In the genomic region with DNA sequence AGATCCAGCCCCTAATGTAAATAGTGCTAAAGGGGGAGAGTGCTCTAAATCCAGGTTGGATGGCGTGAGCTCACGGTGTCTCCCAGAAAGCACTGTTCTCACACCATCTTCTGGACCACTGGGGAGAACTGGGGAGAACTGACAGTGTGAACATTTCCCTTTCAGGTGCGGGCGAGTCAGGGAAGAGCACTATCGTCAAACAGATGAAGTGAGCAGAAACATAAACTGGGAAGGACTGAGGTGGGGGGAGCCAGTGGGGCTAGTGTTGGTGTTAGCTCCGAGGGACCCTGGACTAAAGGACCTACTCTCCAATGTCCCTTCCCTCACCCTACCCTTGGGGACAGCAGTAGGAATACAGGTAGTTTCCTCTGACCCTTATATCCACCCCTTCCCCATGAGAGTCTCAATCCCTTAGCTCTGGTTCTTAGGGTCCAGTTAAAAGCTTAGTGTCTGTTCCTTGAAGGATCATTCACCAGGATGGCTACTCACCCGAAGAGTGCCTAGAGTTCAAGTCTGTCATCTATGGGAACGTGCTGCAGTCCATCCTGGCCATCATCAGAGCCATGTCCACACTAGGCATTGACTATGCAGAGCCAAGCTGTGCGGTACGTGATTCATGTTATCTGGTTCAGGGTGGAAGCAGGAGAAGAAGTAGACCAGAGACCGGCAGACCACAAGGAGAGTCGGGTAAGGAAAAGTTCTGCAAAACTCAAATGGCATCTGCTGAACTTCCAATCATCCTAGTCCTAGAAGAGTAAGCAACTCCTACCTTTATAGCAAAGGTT, we compare ENCODE assay signal across 1 mouse cellular context.
A peak's percentile ranks its signal among the peaks of the same experiment; 100 is the strongest.
TF ChIP-seq lines count a peak whose summit lies in the region.

No protein-coding gene starts in this region.

TF ChIP-seq in MEL, 35 proteins besides CTCF, POLR2A, EP300 and RAD21:
- TF ChIP-seq RCOR1 (IDR thresholded peaks at IDR 0.05; ENCODE audit: low read depth, low read length) (peak; percentile 49; the same call in 1 of the 2 replicates), MYB (IDR thresholded peaks at IDR 0.05; ENCODE audit: low read depth, low read length) (no peak), GATA1 (IDR thresholded peaks at IDR 0.05; ENCODE audit: low read depth, low read length) (0 out of 2 replicates have a peak, but pooled peaks have one; percentile 22), SMC3 (IDR thresholded peaks at IDR 0.05; ENCODE audit: low read depth, low read length) (no peak), ETS1 (IDR thresholded peaks at IDR 0.05; ENCODE audit: low read depth, low read length) (0 out of 2 replicates have a peak, but pooled peaks have one; percentile 5)
TF ChIP-seq in MEL: peak in this region for 3.
